Mouse (Mus musculus): ENCODE results near the gene Txnrd2. TPM values are rescaled to one million over a fixed set of nuclear protein-coding genes. Genes with fewer than 3 reads are reported as not detected.

Gene Txnrd2
- total RNA-seq, 4 experiments from 2014 or later, result 37.0 to 49.9 (median 42.1) TPM

DNA sequence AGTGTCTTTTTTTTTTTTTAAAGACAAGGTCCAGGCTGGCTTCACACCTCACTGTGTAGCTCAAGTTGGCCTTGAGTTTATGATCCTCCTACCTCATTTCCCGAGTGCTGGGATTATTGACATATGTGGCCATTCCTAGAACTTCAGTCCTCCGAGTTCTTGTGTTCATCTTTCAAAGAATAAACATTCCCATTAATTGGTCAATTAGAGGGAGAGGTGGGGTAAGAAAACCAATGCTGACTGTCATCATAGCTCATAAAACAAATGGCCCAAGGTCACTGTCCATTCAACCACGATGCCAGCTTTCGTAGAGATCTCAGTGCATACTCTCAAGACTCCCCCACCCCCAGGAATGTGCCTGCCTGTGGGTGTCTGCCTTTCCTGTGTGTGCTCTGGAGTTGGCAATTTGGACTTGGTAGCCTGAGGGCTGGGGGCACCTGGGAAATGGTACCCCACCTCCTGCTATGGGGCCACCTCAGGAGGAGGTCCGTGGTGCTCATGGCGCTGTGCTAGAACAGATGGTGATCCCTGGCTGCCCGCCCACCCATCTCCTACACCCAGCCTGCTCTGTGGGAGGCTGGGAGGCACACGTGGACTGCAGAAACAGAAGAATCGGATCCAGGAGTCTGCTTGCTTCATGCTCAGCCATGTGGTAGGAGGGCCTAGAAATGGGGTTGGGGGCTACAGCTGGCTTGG lies 25.4 kb downstream of the Txnrd2 start:
- no peak for DNase-seq (ENCODE audit: low spot score)

- no peak for DNase-seq (ENCODE audit: low spot score)
Measured at GRCm38 (mm10) chr16:18452361-18452862, 26.2 kb downstream of the Txnrd2 start.

- no peak for DNase-seq (ENCODE audit: low spot score)
Measured at GRCm38 (mm10) chr16:18453846-18454245, 27.7 kb downstream of the Txnrd2 start.

- no peak for DNase-seq (ENCODE audit: low spot score)
Measured at GRCm38 (mm10) chr16:18455407-18455806, 29.2 kb downstream of the Txnrd2 start.

DNA sequence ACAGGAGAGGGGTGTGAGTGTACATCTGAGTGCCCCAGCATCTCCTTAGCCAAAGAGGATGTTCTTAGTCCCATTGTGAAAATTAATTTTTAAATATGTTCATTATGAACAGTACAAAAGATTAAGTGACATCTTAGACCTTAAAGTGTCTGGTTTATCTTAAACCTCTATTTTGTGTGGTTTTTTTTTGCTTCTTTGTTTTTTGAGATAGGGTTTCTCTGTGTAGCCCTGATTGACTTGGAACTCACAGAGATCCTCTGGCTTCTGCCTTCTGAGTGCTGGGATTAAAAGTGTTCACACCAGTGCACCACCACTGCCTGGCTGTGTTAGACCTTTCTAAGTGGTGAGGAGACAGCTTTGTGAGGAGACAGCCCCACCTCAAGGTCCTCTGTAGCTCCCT lies 32.5 kb downstream of the Txnrd2 start:
- no peak for DNase-seq (ENCODE audit: low spot score)

GRCm38 (mm10) chr16:18459335-18459954 lies 33.3 kb downstream of the Txnrd2 start:
- DNase-seq (ENCODE audit: low spot score), result no peak

DNA sequence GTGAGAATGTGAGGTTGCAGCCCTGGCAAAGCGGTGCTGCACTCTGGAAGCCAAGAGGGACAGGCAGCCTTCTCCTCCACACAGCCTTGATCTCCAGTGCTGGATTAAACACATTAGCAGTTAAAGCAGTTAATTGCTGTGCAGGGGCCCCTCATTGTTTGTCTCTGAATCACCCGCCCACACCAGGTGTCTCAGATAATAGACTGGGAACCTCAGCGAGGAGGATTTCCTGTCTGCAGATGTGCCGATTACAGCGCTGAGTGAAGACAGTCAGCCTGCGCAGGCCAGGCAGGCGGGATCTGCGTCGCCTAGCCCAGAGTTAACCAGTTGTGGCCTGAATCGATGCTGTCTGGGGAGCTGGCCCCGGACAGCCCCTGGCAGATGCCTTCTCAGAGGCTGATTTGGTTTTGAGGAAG lies 33.8 kb downstream of the Txnrd2 start:
- DNase-seq (ENCODE audit: low spot score), result peak; percentile 51

GRCm38 (mm10) chr16:18460826-18461225 lies 34.6 kb downstream of the Txnrd2 start:
- DNase-seq (ENCODE audit: low spot score), result no peak

- DNase-seq (ENCODE audit: low spot score), result no peak
Measured at GRCm38 (mm10) chr16:18462031-18462430, 35.8 kb downstream of the Txnrd2 start.

DNA sequence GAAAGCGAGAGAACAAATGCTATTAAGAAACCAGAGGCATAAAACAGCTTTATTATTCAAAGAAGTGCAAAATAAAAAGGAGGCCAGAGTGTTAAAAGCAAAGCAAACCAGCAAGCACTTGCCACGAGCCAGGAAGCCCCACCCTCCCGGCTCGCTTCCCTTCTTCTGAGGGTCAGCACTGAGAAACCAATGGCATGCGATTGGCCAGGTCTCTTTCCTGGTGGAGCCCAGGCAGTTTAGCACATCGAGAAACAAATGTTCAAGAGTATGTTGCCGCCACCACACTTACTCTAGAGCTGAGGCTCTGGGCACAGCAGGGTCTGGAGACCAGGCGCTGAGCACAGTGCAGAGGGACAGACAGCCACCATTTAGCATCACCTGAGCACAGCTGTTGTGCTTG lies 36.4 kb downstream of the Txnrd2 start:
- peak; percentile 35 for DNase-seq (ENCODE audit: low spot score)

DNA sequence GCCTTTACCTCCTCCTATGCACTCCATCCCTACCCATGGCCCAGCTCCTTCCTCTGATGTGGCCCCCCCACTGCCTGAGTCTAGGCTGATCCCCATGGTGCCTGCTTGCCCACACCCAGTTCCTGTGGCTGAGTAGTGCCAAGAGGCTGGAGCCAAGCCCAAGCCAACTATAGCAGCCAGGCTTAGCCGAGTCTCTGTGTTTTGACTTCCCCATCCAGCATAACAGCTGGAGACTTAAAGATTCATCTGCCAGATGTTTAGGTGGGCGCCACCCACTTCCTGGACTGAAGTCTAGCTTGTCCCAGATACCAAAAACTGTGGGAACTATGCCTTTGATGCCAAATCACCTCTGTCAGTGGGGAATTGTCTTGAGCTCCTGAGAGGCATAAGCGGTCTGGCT lies 38.1 kb downstream of the Txnrd2 start:
- peak; percentile 64 for DNase-seq (ENCODE audit: low spot score)

DNA sequence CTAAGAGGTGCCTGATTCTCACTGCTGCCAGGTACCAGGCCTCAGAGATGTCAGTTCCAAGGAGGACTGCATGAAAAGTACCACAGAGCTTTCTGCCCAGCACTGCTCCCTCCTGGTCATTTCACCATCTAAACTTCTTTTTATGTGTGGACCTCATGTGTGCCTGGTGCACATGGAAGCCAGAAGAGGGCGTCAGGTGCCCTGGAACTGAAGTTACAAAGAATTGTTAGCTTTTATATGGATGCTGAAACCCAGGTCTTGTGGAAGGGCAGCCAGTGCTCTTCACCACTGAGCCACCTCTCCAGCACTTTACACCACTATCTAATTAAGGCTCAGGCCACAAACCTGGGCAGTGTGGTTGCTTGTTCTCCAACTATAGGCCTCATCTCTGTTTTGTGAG lies 44.6 kb downstream of the Txnrd2 start:
- DNase-seq (ENCODE audit: low spot score), result no peak

DNA sequence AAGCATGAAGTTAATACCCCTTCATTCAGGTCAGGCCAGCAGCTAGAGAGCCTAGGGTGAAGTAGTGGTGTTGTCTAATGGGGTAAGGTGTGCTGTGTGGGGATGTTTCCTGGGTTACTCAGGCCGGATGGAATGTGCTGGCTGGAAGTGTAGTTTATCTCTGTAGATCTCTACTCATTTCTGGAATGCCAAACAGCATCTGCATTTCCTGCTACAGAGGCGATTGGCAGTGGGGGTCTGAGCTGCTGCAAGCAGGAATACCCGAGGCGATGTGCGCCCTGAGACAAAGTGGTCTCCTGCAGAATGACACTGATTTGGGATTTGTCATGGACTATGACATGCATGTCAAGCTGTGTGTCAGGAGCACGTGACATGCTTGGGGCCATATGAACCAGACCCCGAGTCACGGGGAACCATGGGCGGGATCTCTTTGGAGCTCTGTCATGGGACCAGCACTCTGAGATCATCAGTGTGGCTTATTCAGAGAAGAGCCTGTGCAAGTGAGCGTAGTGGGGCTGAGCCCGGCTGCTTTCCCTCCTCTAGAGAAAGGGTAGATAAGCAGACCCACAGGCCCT lies 45.3 kb downstream of the Txnrd2 start:
- no peak for DNase-seq (ENCODE audit: low spot score)

DNA sequence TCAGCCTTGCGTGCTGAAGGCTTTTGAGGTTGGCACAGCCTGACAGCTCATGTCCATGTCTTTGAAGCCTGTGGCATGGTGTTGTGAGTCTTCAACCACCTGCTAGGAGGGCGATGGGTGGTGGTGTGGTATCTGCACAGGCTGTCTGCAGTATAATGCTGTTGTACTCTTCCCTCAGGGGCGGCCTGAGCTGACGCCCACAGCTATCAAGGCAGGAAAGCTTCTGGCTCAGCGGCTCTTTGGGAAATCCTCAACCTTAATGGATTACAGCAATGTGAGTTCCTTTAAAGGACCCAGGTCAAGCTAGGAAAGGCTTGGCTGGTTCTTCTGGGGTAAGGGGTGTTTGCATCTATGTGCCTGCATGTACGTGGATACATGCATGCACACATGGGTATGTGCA lies 45.8 kb downstream of the Txnrd2 start:
- no peak for DNase-seq (ENCODE audit: low spot score)

DNA sequence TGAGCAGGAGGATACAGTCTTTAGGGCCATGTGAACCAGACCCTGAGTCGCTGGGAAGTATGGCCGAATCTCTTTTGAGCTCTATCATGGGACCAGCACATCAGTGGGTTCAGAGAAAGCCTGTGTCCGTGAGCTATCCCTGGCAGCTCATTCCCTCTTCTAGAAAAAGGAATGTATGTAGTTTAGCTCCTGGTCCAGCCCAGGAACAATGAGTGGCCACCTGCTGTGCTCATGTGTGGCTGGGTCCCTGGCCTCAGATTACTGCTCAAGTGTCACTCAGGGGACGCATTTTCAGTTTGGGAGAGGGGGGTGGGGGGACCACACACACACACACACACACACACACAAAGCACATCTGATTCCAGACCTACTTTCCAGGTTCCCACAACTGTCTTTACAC lies 46.2 kb downstream of the Txnrd2 start:
- no peak for DNase-seq (ENCODE audit: low spot score)

- no peak for DNase-seq (ENCODE audit: low spot score)
Measured at GRCm38 (mm10) chr16:18472976-18473375, 46.8 kb downstream of the Txnrd2 start.

DNA sequence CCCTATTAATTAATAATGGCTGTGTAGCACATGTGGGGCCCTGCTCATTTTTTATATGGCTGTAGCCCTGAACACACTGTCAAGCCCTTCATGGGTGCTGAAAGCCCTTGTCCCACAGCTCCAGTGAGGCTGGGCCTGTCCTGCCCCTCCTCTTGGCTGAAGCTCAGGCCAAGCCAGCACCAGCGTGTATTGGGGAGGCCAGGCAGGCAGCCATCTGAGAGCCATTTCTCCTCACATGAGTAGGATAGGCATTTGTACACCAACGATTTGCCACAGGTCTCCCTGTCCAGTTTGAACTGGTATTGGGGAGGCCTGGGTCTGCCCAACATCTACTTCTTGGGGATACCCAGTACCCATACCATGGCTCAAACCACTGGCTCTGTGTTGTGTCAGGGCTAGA lies 47.8 kb downstream of the Txnrd2 start:
- DNase-seq (ENCODE audit: low spot score), result no peak

DNA sequence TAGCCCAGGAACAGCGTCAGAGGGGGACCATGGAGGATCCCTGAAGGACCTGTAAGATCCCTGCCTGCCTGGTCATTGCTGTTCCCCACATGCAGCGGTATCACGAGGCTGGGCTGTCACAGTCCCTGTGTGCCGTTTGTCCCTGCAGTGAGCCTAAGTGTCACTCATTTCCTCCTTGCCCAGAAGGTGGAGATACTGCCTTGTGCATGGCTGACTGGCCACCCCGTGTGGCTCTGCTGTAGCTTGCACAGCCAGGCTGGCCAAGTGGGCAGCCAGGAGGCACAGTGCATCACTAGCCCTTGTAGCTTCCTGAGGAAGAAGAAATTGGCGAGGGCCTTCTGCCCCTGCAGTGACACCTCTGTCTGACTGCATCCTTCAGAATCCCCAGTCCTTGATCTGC lies 51.8 kb downstream of the Txnrd2 start:
- no peak for DNase-seq (ENCODE audit: low spot score)

- DNase-seq (ENCODE audit: low spot score), result no peak
Measured at GRCm38 (mm10) chr16:18479667-18480066, 53.5 kb downstream of the Txnrd2 start.

DNA sequence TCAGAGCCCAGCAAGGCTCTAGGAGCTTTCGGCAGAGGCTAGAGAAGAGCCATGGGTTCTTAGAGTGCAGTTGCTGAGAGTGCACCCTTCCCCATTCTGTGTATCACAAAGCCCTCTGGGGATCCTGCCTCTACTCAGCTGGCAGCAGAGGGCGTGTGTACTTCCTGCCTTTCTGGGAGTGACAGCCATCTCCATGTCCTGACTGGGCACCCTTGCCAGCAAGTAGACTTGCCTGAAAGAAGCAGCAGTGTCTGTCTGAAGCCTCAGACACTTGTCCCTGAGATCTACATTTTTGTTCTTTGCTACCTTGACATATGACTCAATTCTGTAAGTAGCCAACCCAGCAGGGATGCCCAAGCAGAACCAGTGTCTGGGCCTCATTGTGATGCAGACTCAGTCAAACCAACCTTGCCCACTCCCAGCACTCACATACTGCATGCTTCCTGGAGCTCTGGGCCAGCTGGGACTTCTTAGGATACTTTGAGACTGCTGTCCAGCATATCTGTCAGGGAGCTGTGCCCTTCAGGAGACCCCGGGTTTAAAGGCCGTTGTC lies 54.8 kb downstream of the Txnrd2 start:
- no peak for DNase-seq (ENCODE audit: low spot score)

DNA sequence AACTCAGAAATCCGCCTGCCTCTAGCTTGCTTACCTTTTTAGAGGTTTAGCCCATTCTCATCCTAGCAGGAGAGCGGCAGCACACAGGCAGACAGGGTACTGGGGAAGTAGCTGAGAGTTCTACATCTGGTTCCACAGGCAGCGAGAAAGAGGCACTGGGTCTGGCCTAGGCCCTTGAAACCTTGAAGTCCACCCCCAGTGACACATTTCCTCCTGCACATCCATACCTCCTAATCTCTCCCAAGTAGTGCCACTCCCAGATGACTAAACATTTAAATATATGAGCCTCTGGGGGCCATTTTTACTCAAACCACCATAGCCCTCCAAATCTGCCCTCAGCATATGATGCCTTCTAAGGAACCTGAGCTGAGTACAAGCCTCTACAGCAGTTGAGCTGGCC lies 56.2 kb downstream of the Txnrd2 start:
- DNase-seq (ENCODE audit: low spot score), result no peak

- no peak for DNase-seq (ENCODE audit: low spot score)
Measured at GRCm38 (mm10) chr16:18483839-18484238, 57.7 kb downstream of the Txnrd2 start.

- no peak for DNase-seq (ENCODE audit: low spot score)
Measured at GRCm38 (mm10) chr16:18484386-18484785, 58.2 kb downstream of the Txnrd2 start.
